In genomic region chr8:70804481-70805206, GRCm38 (mm10) we compare ENCODE assay signal across 8 mouse cellular contexts. TPM values are rescaled to one million over a fixed set of nuclear protein-coding genes. Genes with fewer than 3 reads are reported as not detected.
A peak's percentile ranks its signal among the peaks of the same experiment; 100 is the strongest.
DNase-seq lines count a peak whose midpoint lies in the region; ATAC-seq lines count a peak whose summit lies in the region.

Gene Mast3, minus strand, starts transcription at chr8:70805054.

- H3K9ac ChIP-seq in hindbrain, embryonic 14.5 days: peak within 1 kb of the TSS; percentile 29

- peaks cover 36% of the 10 kb centered on the region for H3K27me3 ChIP-seq in hindbrain, embryonic 14.5 days (ENCODE audit: control insufficient read depth, insufficient read depth, low read length)
- H3K27me3 ChIP-seq in megakaryocyte, embryonic 14.5 days (replicated peaks): no peaks in the 10 kb centered on the region

- no peaks in the 10 kb centered on the region for H3K36me3 ChIP-seq in hindbrain, embryonic 14.5 days (replicated peaks; ENCODE audit: control insufficient read depth, insufficient read depth)
- peaks cover 39% of the 10 kb centered on the region for H3K36me3 ChIP-seq in megakaryocyte, embryonic 14.5 days (replicated peaks; ENCODE audit: low read length)

- WGBS in hindbrain, embryonic 14.5 days: 1% methylated on average over 45 of the region's 45 CpGs

- no peak within 1 kb of the TSS for H3K27ac ChIP-seq in hindbrain, embryonic 14.5 days

- H3K4me3 ChIP-seq in hindbrain, embryonic 14.5 days (replicated peaks; ENCODE audit: low read length): peak within 1 kb of the TSS; percentile 42
- peak within 1 kb of the TSS; percentile 100 for H3K4me3 ChIP-seq in megakaryocyte, embryonic 14.5 days (replicated peaks)

- H3K4me2 ChIP-seq in hindbrain, embryonic 14.5 days (replicated peaks): peak within 1 kb of the TSS; percentile 66

- peak; percentile 88 for DNase-seq in Muller cell, postnatal 12 days (ENCODE audit: inconsistent ontology term)
- peak; percentile 75 for DNase-seq in c-Kit-positive CD71-positive TER-119-positive erythroid progenitor cells, embryonic 14.5 days (ENCODE audit: low spot score)
- peak; percentile 80 to 83 for DNase-seq in frontal cortex, postnatal 36 days (ENCODE audit: low spot score in 2 of 2)
- peak; percentile 67 for DNase-seq in hindbrain, embryonic 14.5 days (ENCODE audit: low spot score)
- DNase-seq in left cerebral cortex, adult 8-10 months (ENCODE audit: low spot score in 2 of 2): peak; percentile 53 to 80
- DNase-seq in right cerebral cortex, postnatal 10 days (ENCODE audit: low spot score in 2 of 2): peak; percentile 89 to 91
- DNase-seq in urinary bladder, postnatal 4 days (ENCODE audit: low spot score in 2 of 2): peak; percentile 80 to 89

- no peaks in the 10 kb centered on the region for H3K4me1 ChIP-seq in hindbrain, embryonic 14.5 days (replicated peaks; ENCODE audit: control insufficient read depth, insufficient read depth, low read length)
- H3K4me1 ChIP-seq in megakaryocyte, embryonic 14.5 days: peaks cover 86% of the 10 kb centered on the region

- peak; percentile 81 for ATAC-seq in hindbrain, embryonic 14.5 days (ENCODE audit: low FRiP score)

- H3K9me3 ChIP-seq in hindbrain, embryonic 14.5 days (ENCODE audit: control insufficient read depth, low read length): no peaks in the 10 kb centered on the region
- H3K9me3 ChIP-seq in megakaryocyte, embryonic 14.5 days: no peaks in the 10 kb centered on the region

RNA-seq across cellular contexts. Expression of gene Mast3, which starts in this region (rescaled TPM):
- polyA plus RNA-seq in hindbrain, embryonic 14.5 days (2014; fragmentation: Nextera tagmentation; extraction: Ambion mirVana): 23.3 and 26.6 TPM in 2 replicates
- total RNA-seq in left cerebral cortex, adult 8-10 months (2022): 100 to 1,000 TPM; 276 to 316 (median 288) TPM
- polyA plus RNA-seq in megakaryocyte, embryonic 14.5 days (2012; ENCODE audit: insufficient read depth, low replicate concordance): 370 and 778 TPM in 2 replicates

Comparison
In these comparisons a context has a peak if more than half of its experiments do, and no peak if none do; other contexts are left out.
1. RNA of gene Mast3 (polyA plus RNA-seq): 370 to 778 TPM in megakaryocyte, embryonic 14.5 days; 23.3 to 26.6 TPM in hindbrain, embryonic 14.5 days; every median in the first group is over 10 times any median in the second.
2. Peak in every context shown above with its lines, with median percentiles within 50 percentile points of each other: DNase-seq.